Mouse (Mus musculus): Measurements from ENCODE around the gene Olfr1507. TPM values are rescaled to one million over a fixed set of nuclear protein-coding genes. Genes with fewer than 3 reads are reported as not detected.

Gene Olfr1507
- not detected for total RNA-seq (2021)
- long read RNA-seq, experiment 1: 0 reads
- long read RNA-seq, experiment 2: 0 reads

DNA sequence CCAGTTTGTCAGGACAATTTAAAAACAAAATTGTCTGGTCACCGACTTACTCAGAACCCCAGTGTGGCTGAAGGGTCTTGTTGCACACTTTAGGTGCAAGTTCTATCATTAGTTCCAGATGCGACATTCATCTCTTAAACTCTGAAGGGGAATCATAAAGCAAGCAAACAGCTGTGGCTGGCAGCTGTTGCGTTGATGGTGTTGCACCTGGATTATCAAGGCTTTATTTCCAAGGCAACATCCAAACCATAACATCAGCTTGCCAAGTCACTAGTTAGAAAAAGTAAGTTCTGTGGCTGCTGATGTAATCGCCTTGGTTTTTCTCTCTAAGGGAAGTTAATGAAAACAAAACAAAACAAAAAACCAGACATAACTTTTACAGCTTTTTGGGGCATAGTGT, at the start of gene Olfr1507:
Olfr1507 (minus strand) TSS at position 234 of the 400 bp plus-strand sequence.
- DNase-seq (ENCODE audit: low spot score): no peak

DNA sequence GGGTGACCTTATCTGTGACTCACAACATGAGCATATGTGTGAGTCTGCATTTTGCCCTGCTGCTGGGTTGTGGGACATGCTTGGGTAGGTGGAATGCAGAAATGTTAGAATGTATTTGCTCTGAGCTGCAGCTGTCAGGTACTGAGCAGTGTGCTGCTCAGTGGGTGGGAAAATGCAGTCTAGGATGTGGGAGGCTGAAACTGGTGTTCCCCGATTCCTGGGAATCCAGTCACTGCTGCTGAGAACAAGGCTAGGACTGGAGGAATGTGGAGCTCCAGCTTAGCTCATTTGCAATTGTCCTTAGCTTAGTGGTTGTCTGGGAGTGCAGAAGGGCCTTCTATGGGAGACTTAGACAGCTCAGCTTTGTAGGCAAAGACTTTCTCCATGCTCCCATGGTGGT, 37.8 kb upstream of the Olfr1507 start:
- no peak for DNase-seq (ENCODE audit: low spot score)

DNA sequence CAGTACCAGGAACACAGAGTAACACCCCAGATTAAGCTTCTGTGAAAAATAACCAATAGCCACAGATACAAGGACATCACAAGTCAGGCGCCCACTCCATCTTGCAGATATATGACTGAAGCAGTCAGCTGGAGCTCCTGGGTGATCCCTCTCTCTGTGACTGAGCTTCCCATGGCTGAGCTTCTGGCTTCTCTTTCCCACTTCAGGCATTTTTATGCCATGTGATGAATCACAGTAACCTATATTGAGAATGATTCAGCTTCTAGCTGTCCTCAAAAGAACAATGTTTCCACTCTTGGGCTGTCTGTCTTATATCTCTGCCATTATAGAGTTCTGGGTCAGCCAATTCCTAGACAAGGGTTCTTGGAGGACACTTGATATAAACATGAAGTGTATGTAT, 29.4 kb upstream of the Olfr1507 start:
- DNase-seq (ENCODE audit: low spot score): no peak

DNA sequence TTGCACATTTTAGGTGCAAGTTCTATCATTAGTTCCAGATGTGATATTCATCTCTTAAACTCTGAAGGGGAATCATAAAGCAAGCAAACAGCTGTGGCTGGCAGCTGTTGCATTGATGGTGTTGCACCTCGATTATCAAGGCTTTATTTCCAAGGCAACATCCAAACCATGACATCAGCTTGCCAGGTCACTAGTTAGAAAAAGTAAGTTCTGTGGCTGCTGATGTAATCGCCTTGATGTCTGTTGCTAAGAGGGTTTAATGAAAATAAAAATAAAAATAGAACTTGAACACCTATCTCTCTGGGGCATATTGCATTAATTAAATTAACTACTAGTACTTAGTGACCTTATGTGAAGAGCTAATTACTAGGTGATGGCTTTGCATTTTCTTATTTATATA, 28.2 kb downstream of the Olfr1507 start, which contains the start of gene Olfr1508:
Olfr1508 (minus strand) TSS at position 101 of the 400 bp plus-strand sequence.
- no peak for DNase-seq (ENCODE audit: low spot score)

DNA sequence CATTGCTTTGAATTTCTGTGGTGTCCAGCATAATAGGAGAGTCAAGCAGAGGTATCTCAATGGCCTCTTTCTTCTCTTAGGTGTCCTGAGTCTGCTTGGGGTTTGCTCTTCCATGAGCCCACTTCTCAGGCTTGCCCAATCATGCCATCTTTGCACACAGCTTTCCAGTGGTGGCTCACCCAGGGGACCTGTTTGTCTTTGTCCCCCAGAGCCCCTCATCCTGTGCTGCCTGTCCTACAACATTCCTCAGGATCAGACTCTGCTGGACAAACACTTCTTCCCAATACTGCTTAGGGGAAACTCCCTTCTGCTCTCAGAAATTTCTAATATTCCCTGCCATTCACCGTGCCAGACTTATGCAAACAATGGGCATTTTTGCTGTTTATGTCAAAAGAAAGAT, 29.8 kb downstream of the Olfr1507 start:
- no peak for DNase-seq (ENCODE audit: low spot score)

DNA sequence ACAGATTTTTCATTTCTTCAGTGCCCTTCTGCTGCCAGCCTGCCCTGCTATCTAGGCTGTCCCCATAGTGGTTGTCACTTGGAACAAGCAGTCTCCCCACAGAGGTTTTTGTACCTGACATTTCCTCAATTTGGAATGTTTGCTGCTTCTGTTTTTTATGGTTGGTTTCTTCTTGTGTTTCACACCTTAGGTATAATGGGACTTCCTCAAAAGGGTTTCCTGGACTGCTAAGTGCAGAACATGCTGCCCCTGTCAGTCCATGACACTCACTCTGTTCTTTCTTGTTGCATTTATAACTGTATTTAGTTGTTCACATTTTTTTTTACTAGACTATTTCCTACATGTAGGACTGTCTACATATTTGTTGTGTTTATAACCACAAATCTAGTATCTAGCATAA, 33.6 kb downstream of the Olfr1507 start:
- DNase-seq (ENCODE audit: low spot score): no peak

DNA sequence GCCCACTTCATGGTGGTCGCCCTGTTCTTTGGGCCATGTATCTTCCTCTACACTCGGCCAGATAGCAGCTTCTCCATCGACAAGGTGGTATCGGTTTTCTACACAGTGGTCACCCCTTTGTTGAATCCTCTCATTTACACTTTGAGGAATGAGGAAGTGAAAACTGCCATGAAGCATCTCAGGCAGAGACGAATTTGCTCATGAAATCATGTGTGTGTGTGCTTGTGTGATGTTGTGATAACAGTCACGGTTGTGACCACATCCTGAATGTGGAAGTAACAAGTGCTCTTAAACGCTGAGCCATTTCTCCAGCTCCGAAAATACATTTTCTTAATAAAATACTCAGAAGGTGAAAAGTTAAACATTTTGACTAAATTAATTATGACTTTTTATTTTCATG, 44.4 kb downstream of the Olfr1507 start:
- no peak for DNase-seq (ENCODE audit: low spot score)

DNA sequence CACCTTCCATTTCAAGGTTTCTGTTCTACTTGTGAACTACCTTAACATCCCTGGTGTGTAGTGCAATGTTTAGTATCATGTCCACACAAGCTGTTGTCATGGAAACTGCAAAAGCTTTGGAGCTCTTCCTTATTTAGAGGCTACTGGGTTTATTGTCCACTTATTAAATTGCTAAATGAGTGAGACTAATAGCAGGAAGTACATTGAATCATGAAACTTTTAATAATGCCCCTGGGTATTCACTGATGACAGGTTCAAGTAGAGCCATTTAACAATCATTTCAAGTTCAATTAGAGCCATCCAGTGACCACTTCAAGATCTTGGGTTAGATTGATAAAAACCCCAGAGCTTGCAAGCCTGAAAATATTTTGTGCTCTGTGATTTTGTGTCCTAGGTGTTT, 52.9 kb downstream of the Olfr1507 start, which contains the start of gene Olfr1509:
Olfr1509 (plus strand) TSS at position 301 of the 400 bp plus-strand sequence.
- no peak for DNase-seq (ENCODE audit: low spot score)

Other genes with a start within 250 kb of the Olfr1507 start
- gene Chd8, start 238.0 kb downstream of the Olfr1507 start, total RNA-seq (2021): 10 to 100 TPM; 26.9 to 29.6 TPM
- gene Tox4, start 216.6 kb downstream of the Olfr1507 start, total RNA-seq (2021): 10 to 100 TPM; 48.6 to 51.3 TPM
- gene Rab2b, start 216.2 kb downstream of the Olfr1507 start, total RNA-seq (2021): 1 to 10 TPM; 2.3 TPM
- 10 to 100 TPM; 16.6 to 17.1 TPM for gene Mettl3, start 190.6 kb downstream of the Olfr1507 start, total RNA-seq (2021)
- under 1 TPM; 0.39 to 0.57 TPM for gene Sall2, start 167.0 kb downstream of the Olfr1507 start, total RNA-seq (2021)
- gene Olfr1513, start 139.3 kb downstream of the Olfr1507 start, total RNA-seq (2021): not detected
- gene Olfr1512, start 116.6 kb downstream of the Olfr1507 start, total RNA-seq (2021): not detected
- gene Olfr1511, start 98.4 kb downstream of the Olfr1507 start, total RNA-seq (2021): not detected
- not detected for gene Olfr1510, start 81.4 kb downstream of the Olfr1507 start, total RNA-seq (2021)
- gene Olfr1509, start 52.8 kb downstream of the Olfr1507 start, total RNA-seq (2021): not detected
- gene Olfr1508, start 28.3 kb downstream of the Olfr1507 start, total RNA-seq (2021): not detected